Mouse (Mus musculus) lung, embryonic 14.5 days (tissue): Measurements from ENCODE around the gene Alyref2. TPM values are rescaled to one million over a fixed set of nuclear protein-coding genes. Genes with fewer than 3 reads are reported as not detected.

ENCODE experiments used
- ATAC-seq: fragments of 200-750 bp; cut with Nextera tagmentation; 2 replicates; pipeline ENCODE4 v1.8.0; 2017; ENCODE audit warnings: mild to moderate bottlenecking, moderate TSS enrichment, moderate library complexity; ENCODE audit not compliant: insufficient read depth
- DNase-seq: peaks from one replicate; pipeline ENCODE4 v3.0.0-alpha.2; 2015
- H3K27ac ChIP-seq: fragments of 300-500 bp; sonication (generic); 2 replicates; pipeline ENCODE4 v1.5.1; 2014; ENCODE audit warnings: low read depth, mild to moderate bottlenecking, moderate library complexity
- H3K27me3 ChIP-seq: fragments of 300-500 bp; sonication (generic); 2 replicates; pipeline ENCODE4 v1.6.1; 2014; ENCODE audit warnings: low read length, control low read depth; ENCODE audit not compliant: insufficient read depth
- H3K36me3 ChIP-seq: fragments of 300-500 bp; sonication (generic); 2 replicates; pipeline ENCODE4 v1.6.1; 2014; ENCODE audit warnings: control low read depth; ENCODE audit not compliant: insufficient read depth
- H3K4me1 ChIP-seq: fragments of 300-500 bp; sonication (generic); 2 replicates; pipeline ENCODE4 v1.6.1; 2014; ENCODE audit warnings: antibody characterized with exemption, control low read depth; ENCODE audit not compliant: insufficient read depth
- H3K4me2 ChIP-seq: fragments of 300-500 bp; sonication (generic); 2 replicates; pipeline ENCODE4 v1.6.1; 2014; ENCODE audit warnings: mild to moderate bottlenecking
- H3K4me3 ChIP-seq: fragments of 300-500 bp; sonication (generic); 2 replicates; pipeline ENCODE4 v1.5.1; 2014; ENCODE audit warnings: low read depth, low read length
- H3K9ac ChIP-seq: fragments of 300-500 bp; sonication (generic); 2 replicates; pipeline ENCODE4 v1.6.1; 2014
- H3K9me3 ChIP-seq: fragments of 300-500 bp; sonication (generic); 2 replicates; pipeline ENCODE4 v1.6.1; 2016; ENCODE audit warnings: low read depth, low read length, control low read depth
- CTCF ChIP-seq: IDR thresholded peaks from 2 replicates; pipeline ENCODE4 v1.5.1; 2016; ENCODE audit warnings: antibody characterized with exemption, low read depth
- WGBS: fragments of 180-500 bp; shearing (Covaris S2); extraction: QIAGEN DNeasy Blood & Tissue Kit; methylation state at CpG from one replicate; pipeline ENCODE4 v1.1.7; 2014; 5-methylcytosine and 5-hydroxymethylcytosine counted together
- polyA plus RNA-seq: library from polyadenylated mRNA; unstranded; fragments of >200 nt; fragmentation: Nextera tagmentation; extraction: Ambion mirVana; gene quantifications from 2 replicates; pipeline ENCODE4 v1.2.1, GENCODE M21; 2014

The Alyref2 gene
- polyA plus RNA-seq, 1 experiment from 2014 or later: 10.1 TPM

- Histone ChIP-seq H3K4me1 (0 out of 2 replicates have a peak, but pooled peaks cover 2% of the 10 kb centered on the region), H3K9ac (no peak overlapping the region), H3K4me2 (no peak overlapping the region), H3K36me3 (no peaks in the 10 kb centered on the region), H3K27ac (no peak overlapping the region), H3K27me3 (no peaks in the 10 kb centered on the region), H3K4me3 (no peak overlapping the region), H3K9me3 (no peaks in the 10 kb centered on the region)
- no peak for ATAC-seq
- TF ChIP-seq CTCF: no peak
- 63% methylated on average over 9 of the region's 9 CpGs for WGBS
- DNase-seq: no peak
These were observed 29.2 kb upstream of the Alyref2 start for GRCm38 (mm10) chr1:171473920-171474640.

GRCm38 (mm10) chr1:171477123-171477522, 26.2 kb upstream of the Alyref2 start:
- Histone ChIP-seq H3K36me3 (no peaks in the 10 kb centered on the region), H3K27ac (peak overlapping the region; percentile 67; the same call in 1 of the 2 replicates), H3K9me3 (no peaks in the 10 kb centered on the region), H3K4me2 (no peak overlapping the region), H3K9ac (no peak overlapping the region), H3K4me3 (no peak overlapping the region), H3K4me1 (0 out of 2 replicates have a peak, but pooled peaks cover 2% of the 10 kb centered on the region), H3K27me3 (no peaks in the 10 kb centered on the region)
- WGBS: 52% methylated on average over 8 of the region's 8 CpGs
- ATAC-seq: no peak
- no peak for TF ChIP-seq CTCF
- no peak for DNase-seq

- Histone ChIP-seq H3K27ac (peak overlapping the region; percentile 67), H3K4me3 (peak overlapping the region; percentile 32), H3K9ac (peak overlapping the region; percentile 21; the same call in 1 of the 2 replicates), H3K9me3 (peaks cover 3% of the 10 kb centered on the region; the same call in 1 of the 2 replicates), H3K4me1 (0 out of 2 replicates have a peak, but pooled peaks cover 2% of the 10 kb centered on the region), H3K4me2 (peak overlapping the region; percentile 51), H3K27me3 (no peaks in the 10 kb centered on the region), H3K36me3 (no peaks in the 10 kb centered on the region)
- DNase-seq: peak; percentile 68
- ATAC-seq: peak; percentile 89
- TF ChIP-seq CTCF: no peak
- 43% methylated on average over 27 of the region's 27 CpGs for WGBS
These were observed 25.3 kb upstream of the Alyref2 start for GRCm38 (mm10) chr1:171477758-171478545.

GRCm38 (mm10) chr1:171478968-171479367, 24.3 kb upstream of the Alyref2 start:
- Histone ChIP-seq H3K9me3 (peaks cover 4% of the 10 kb centered on the region; the same call in 1 of the 2 replicates), H3K27ac (no peak overlapping the region), H3K4me1 (0 out of 2 replicates have a peak, but pooled peaks cover 2% of the 10 kb centered on the region), H3K27me3 (no peaks in the 10 kb centered on the region), H3K9ac (no peak overlapping the region), H3K4me3 (no peak overlapping the region), H3K4me2 (no peak overlapping the region), H3K36me3 (no peaks in the 10 kb centered on the region)
- peak; percentile 84 for DNase-seq
- peak; percentile 29; the same call in 1 of the 2 replicates for ATAC-seq
- TF ChIP-seq CTCF: peak; percentile 84
- 36% methylated on average over 2 of the region's 2 CpGs for WGBS

DNA sequence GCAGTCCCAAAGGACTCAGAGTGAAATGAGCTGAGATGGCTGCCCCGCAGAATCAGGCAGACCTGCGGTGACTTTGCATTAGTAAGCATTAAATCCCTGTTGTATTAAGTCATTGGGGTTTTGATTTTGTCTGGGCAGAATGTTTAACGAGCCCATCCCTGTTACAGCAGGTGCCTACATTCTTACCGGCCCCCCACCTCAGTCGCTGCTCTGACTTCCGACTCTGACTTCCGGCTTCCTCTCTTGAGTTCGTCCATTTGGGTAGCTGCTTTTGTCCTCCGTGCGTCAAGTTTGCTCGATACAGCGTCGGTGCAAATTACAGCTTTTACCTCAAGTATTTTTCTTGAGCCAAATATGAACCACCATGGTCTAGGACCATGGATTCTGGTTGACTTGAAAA, 9.0 kb upstream of the Alyref2 start:
- Histone ChIP-seq H3K27me3 (no peaks in the 10 kb centered on the region), H3K9ac (no peak overlapping the region), H3K4me3 (no peak overlapping the region), H3K36me3 (no peaks in the 10 kb centered on the region), H3K4me2 (no peak overlapping the region), H3K9me3 (peaks cover 15% of the 10 kb centered on the region; the same call in 1 of the 2 replicates), H3K27ac (no peak overlapping the region), H3K4me1 (no peaks in the 10 kb centered on the region)
- WGBS: 93% methylated on average over 13 of the region's 13 CpGs
- DNase-seq (no peak), ATAC-seq (no peak)
- no peak for TF ChIP-seq CTCF

DNA sequence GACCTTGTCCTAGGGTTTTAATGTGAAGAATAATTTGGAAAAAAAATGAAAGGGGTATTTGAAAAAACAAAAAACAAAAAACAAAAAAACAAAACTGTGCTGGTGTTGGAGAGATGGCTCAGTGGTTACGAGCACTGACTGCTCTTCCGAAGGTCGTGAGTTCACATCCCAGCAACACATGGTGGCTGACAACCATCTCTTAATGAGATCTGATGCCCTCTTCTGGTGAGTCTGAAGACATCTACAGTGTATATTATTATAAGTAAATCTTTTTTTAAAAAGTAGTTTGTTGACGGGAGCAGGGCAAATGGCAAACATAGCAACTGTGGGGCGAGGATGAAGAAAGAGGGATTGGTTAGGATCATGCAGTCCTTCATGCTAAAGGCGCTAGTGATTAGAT, 7.9 kb upstream of the Alyref2 start:
- ATAC-seq (no peak), DNase-seq (no peak)
- H3K4me2 ChIP-seq: no peak overlapping the region
- H3K4me1 ChIP-seq: no peaks in the 10 kb centered on the region
- no peak overlapping the region for H3K4me3 ChIP-seq
- H3K9me3 ChIP-seq: peaks cover 11% of the 10 kb centered on the region; the same call in 1 of the 2 replicates
- TF ChIP-seq CTCF: no peak
- no peak overlapping the region for H3K9ac ChIP-seq
- WGBS: 87% methylated on average over 6 of the region's 6 CpGs
- no peak overlapping the region for H3K27ac ChIP-seq
- no peaks in the 10 kb centered on the region for H3K36me3 ChIP-seq
- H3K27me3 ChIP-seq: no peaks in the 10 kb centered on the region

- 73% methylated on average over 5 of the region's 5 CpGs for WGBS
- TF ChIP-seq CTCF: no peak
- no peak for ATAC-seq
These were observed 3.4 kb upstream of the Alyref2 start for GRCm38 (mm10) chr1:171499856-171500255.

More at GRCm38 (mm10) chr1:171499856-171500255, 3.4 kb upstream of the Alyref2 start:
- Histone ChIP-seq H3K9me3 (no peaks in the 10 kb centered on the region), H3K4me2 (no peak overlapping the region), H3K9ac (no peak overlapping the region), H3K36me3 (no peaks in the 10 kb centered on the region), H3K27ac (no peak overlapping the region), H3K27me3 (no peaks in the 10 kb centered on the region), H3K4me3 (no peak overlapping the region), H3K4me1 (0 out of 2 replicates have a peak, but pooled peaks cover 3% of the 10 kb centered on the region)
- DNase-seq: no peak
